Mouse (Mus musculus) hindbrain, embryonic 10.5 days (tissue): ENCODE results near the gene Susd1. TPM values are rescaled to one million over a fixed set of nuclear protein-coding genes. Genes with fewer than 3 reads are reported as not detected.

Experiments used
- DNase-seq: peaks from one replicate; pipeline ENCODE4 v3.0.0-alpha.2; 2017; ENCODE audit warnings: low spot score
- H3K27ac ChIP-seq: fragments of 300-500 bp; sonication (generic); 2 replicates; pipeline ENCODE4 v1.5.1; 2016; ENCODE audit warnings: mild to moderate bottlenecking, moderate library complexity
- H3K27me3 ChIP-seq: fragments of 300-500 bp; sonication (generic); 2 replicates; pipeline ENCODE4 v1.6.1; 2016; ENCODE audit warnings: mild to moderate bottlenecking; ENCODE audit not compliant: poor library complexity, insufficient read depth, severe bottlenecking
- H3K36me3 ChIP-seq: fragments of 300-500 bp; sonication (generic); 2 replicates; pipeline ENCODE4 v1.6.1; 2016; ENCODE audit warnings: mild to moderate bottlenecking, moderate library complexity
- H3K4me1 ChIP-seq: fragments of 300-500 bp; sonication (generic); replicated peaks from 2 replicates; pipeline ENCODE4 v1.6.1; 2016; ENCODE audit warnings: mild to moderate bottlenecking
- H3K4me3 ChIP-seq: fragments of 300-500 bp; sonication (generic); 2 replicates; pipeline ENCODE4 v1.5.1; 2016; ENCODE audit warnings: mild to moderate bottlenecking, moderate library complexity
- H3K9me3 ChIP-seq: fragments of 300-500 bp; sonication (generic); 2 replicates; pipeline ENCODE4 v1.6.1; 2016; ENCODE audit warnings: mild to moderate bottlenecking, moderate library complexity
- WGBS: fragments of 180-500 bp; shearing (Covaris S2); methylation state at CpG from one replicate; pipeline ENCODE4 v1.1.7; 2016; 5-methylcytosine and 5-hydroxymethylcytosine counted together
- polyA plus RNA-seq: library from polyadenylated mRNA; unstranded; fragments of >200 nt; fragmentation: Nextera tagmentation; extraction: Ambion mirVana; gene quantifications from 2 replicates; pipeline ENCODE4 v1.2.1, GENCODE M21; 2016

Susd1 gene
- polyA plus RNA-seq, 1 experiment from 2014 or later, result 2.0 TPM

DNA sequence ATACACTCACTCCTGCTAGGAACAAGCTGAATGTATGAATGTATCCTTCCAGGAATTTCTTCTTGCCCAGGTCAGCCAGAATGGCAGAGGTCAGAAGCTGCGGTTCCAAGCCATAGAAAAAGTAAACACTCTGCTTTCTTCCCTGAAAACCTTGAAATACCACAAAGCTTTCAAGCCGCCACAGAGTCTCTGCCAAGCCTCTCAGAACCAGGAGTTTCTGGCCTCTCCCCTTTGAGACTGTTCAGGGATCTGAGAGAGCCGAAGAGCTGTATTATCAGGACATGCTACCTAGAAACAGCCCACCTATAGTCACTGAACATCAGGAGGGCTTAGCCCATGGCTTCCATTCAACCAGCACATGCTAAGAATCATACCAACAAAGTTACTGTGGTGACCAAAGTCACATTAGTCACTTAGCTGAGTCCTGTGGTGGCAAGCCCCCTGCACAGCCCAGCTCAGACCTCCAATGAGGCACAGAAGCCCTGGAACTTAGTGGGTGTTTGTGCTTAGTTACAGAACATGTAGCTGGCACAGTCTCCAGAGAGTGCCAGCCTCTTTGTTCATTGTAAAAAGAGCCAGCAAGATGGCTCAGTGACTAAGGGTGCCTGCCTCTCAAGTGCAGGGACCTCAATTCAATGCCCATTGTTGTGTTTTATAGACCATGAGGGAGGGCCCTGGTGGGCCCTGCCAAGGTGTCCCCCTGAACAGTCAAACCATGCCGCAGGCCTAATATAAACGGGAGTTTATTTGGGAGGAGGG is 16.2 kb downstream of the Susd1 start:
- Histone ChIP-seq H3K9me3 (no peaks in the 10 kb centered on the region), H3K4me1 (peaks cover 21% of the 10 kb centered on the region), H3K27me3 (no peaks in the 10 kb centered on the region), H3K27ac (peak overlapping the region; percentile 67), H3K4me3 (no peak overlapping the region), H3K36me3 (no peaks in the 10 kb centered on the region)
- WGBS, result 44% methylated on average over 5 of the region's 5 CpGs
- no peak for DNase-seq

DNA sequence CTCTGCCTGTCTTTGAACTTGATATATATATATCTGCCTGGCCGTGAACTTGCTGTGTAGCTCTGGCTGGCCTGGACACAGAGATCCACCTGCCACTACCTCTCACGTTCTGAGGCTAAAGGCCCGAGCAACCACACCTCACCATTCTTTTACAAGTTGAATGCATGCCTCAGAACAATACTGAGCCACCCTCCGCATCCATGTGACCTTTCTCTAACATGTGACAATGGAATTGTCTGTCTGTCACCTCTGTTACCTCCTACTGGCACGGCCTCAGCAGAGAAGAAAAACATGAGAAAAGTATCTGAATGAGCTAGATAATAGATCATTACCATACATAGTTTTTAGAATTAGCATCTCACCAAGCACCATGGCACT is 17.1 kb downstream of the Susd1 start:
- 45% methylated on average over 5 of the region's 5 CpGs for WGBS
- Histone ChIP-seq H3K27ac (no peak overlapping the region), H3K4me3 (no peak overlapping the region), H3K36me3 (no peaks in the 10 kb centered on the region), H3K9me3 (no peaks in the 10 kb centered on the region), H3K27me3 (no peaks in the 10 kb centered on the region), H3K4me1 (peaks cover 21% of the 10 kb centered on the region)
- DNase-seq, result no peak

DNA sequence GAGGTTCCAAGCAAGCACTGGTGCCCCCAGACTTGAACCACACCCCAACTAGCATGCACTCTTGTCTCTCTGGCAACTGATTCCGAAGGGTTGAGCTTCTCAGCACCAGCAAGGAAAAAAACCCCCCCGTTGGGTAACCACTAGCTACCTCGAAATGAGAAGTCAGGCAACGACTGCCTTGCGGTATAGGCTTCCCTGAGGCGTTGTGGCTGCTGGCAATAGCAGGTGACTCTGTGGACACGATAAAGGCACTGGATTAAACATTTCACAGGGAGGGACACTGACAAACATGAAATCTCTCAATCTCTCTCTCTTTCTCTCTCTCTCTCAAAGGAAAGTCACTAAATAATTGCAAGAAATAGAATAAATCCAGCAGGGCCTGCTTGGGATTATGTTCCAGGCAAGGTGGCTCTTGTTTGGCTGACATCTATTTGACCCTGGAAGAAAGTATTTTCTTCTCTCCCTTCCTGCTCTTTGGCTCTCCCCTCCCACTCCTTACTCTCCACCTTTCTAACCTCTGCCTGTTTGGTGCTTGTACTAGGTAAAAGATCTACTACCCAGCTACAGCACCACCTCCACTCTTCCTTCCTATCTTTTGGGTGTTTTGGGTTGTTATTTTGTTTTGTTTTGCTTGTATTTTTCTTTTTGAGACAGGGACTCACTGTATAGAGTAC is 17.6 kb downstream of the Susd1 start:
- no peak overlapping the region for H3K27ac ChIP-seq

DNA sequence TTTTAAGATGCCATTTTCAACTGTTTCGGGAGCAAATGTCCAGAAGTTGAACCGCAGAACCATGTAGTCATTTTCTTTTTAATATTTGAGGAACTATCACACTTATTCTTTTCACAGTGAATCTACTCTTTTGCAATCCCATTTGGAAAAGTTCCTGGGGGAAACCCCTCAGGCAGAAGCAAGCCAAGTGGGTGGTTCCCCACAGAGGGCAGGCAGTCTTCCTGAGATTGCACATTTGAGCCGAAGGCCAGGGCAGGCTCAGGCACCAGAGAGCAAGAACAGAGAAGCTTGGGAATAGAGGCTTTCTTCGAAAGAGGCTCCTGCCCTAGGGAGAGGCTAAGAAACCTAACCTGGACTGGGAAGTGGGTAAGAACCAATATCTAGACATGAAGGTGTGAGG is 19.2 kb downstream of the Susd1 start:
- Histone ChIP-seq H3K4me3 (no peak overlapping the region), H3K4me1 (peaks cover 21% of the 10 kb centered on the region), H3K36me3 (no peaks in the 10 kb centered on the region), H3K27me3 (no peaks in the 10 kb centered on the region), H3K27ac (no peak overlapping the region), H3K9me3 (no peaks in the 10 kb centered on the region)
- 87% methylated on average over 4 of the region's 4 CpGs for WGBS
- DNase-seq, result no peak

More for the DNA sequence above, 17.6 kb downstream of the Susd1 start:
- Histone ChIP-seq H3K4me3 (no peak overlapping the region), H3K4me1 (peaks cover 21% of the 10 kb centered on the region), H3K36me3 (no peaks in the 10 kb centered on the region), H3K9me3 (no peaks in the 10 kb centered on the region), H3K27me3 (no peaks in the 10 kb centered on the region)
- DNase-seq, result no peak
- 91% methylated on average over 7 of the region's 7 CpGs for WGBS

DNA sequence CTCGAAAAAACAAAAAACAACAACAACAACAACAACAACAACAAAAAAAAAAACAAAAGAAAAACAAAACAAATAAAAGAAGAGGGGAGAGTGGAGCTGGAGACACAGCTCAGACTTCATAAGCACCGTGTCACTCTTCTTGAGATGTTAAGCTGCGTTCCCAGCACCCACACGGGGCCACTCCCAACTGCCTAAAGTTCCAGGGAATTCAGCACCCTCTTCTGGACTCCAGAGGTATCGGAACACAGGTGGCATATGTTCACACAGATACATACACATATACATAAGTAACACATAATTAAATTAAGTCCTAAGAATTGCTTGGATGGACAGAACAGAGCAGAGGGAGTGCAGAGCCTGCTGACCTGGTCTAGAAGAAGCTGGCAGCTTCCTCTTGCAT is 25.0 kb downstream of the Susd1 start:
- no peak overlapping the region for H3K27ac ChIP-seq
- no peaks in the 10 kb centered on the region for H3K36me3 ChIP-seq
- H3K4me3 ChIP-seq, result no peak overlapping the region
- no peaks in the 10 kb centered on the region for H3K4me1 ChIP-seq
- WGBS, result 81% methylated on average over 5 of the region's 5 CpGs
- H3K9me3 ChIP-seq, result no peaks in the 10 kb centered on the region
- H3K27me3 ChIP-seq, result no peaks in the 10 kb centered on the region
- DNase-seq, result no peak

DNA sequence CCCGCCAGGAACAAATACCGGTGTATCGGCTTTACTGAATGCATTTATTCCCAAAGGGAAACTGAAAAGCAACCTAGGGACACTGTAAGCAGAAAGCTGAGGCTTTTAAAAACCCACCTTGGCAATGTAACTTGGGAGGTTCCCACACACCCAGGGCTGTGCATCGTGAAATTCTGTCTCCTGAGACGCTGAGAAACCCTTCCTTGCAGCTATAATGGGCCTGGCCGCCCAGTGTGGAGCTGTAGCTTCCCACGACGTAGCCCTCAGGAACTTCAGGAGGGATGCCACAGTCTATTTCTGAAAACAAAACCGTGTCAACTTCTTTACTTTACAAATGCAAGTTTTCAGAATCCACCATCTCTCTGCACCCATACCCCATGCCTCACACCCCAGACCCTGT is 27.3 kb downstream of the Susd1 start:
- Histone ChIP-seq H3K27ac (no peak overlapping the region), H3K9me3 (no peaks in the 10 kb centered on the region), H3K4me1 (no peaks in the 10 kb centered on the region), H3K4me3 (no peak overlapping the region), H3K36me3 (no peaks in the 10 kb centered on the region), H3K27me3 (no peaks in the 10 kb centered on the region)
- no peak for DNase-seq
- WGBS, result 85% methylated on average over 9 of the region's 9 CpGs

DNA sequence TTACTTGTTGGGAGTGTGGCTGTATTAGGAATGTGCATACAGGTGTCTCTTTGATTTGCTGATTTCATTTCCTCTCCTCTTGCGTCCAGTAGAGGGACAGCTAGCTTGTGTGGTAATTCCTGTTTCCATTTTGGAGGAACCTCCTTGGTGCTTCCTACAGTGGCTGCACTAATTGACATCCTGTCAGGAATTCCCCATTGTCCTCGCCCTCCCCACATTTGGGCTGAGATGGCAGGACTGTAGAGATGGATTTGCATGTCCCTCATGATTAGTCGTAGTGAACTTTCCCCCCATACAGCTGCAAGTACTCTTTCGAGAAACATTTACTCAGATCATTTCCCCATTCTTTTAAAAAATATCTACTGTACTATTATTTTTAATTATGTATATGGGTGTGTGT is 30.7 kb downstream of the Susd1 start:
- Histone ChIP-seq H3K27ac (no peak overlapping the region), H3K4me1 (no peaks in the 10 kb centered on the region), H3K27me3 (no peaks in the 10 kb centered on the region), H3K4me3 (no peak overlapping the region), H3K36me3 (no peaks in the 10 kb centered on the region), H3K9me3 (peaks cover 4% of the 10 kb centered on the region; the same call in 1 of the 2 replicates)
- no peak for DNase-seq
- WGBS, result 84% methylated on average over 4 of the region's 4 CpGs

DNA sequence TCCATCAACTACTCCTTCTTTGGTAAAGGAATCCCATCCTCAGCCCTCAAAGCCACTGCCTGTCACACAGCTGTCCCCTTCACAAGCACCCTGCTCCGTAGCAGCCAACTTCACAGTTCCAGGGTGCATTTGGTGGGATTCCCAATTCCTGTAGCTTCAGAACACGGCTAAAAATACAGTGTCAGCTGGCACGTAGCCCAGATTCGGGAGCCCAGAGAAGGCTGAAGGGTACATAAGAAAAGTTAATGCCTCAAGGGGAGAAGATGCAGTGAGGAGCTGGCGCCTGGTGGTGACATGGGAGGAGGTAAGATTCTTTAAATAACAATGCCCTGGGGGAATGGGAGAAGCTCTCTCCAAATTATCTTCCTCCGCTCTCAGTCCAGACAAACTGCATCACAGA is 34.1 kb downstream of the Susd1 start:
- peaks cover 4% of the 10 kb centered on the region; the same call in 1 of the 2 replicates for H3K9me3 ChIP-seq
- 62% methylated on average over 6 of the region's 6 CpGs for WGBS
- H3K4me1 ChIP-seq, result no peaks in the 10 kb centered on the region; the same call in 1 of the 2 replicates
- H3K36me3 ChIP-seq, result no peaks in the 10 kb centered on the region
- no peak for DNase-seq
- H3K27ac ChIP-seq, result no peak overlapping the region
- H3K27me3 ChIP-seq, result no peaks in the 10 kb centered on the region
- H3K4me3 ChIP-seq, result no peak overlapping the region

DNA sequence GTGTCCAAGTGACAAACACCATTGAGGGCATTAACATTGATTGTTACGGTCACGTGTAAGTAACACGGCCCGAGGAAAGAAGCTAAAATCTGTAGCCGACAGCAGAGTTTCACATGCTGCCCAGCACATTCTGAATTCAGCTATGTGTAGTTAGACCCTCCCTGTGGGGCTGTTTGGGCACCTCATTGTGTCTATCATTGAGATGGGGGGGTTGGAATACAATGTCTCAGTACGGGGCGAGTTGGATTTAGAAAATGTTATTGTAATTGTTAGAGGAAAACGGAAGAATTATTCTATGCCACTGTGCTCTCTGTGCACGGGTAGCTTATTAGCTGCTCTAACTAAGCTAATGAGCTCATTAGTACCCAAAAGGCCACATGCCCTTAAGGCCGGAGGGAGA is 37.5 kb downstream of the Susd1 start:
- Histone ChIP-seq H3K27me3 (no peaks in the 10 kb centered on the region), H3K4me3 (no peak overlapping the region), H3K36me3 (no peaks in the 10 kb centered on the region), H3K4me1 (peaks cover 3% of the 10 kb centered on the region), H3K9me3 (peaks cover 4% of the 10 kb centered on the region; the same call in 1 of the 2 replicates), H3K27ac (no peak overlapping the region)
- 87% methylated on average over 10 of the region's 10 CpGs for WGBS
- no peak for DNase-seq

DNA sequence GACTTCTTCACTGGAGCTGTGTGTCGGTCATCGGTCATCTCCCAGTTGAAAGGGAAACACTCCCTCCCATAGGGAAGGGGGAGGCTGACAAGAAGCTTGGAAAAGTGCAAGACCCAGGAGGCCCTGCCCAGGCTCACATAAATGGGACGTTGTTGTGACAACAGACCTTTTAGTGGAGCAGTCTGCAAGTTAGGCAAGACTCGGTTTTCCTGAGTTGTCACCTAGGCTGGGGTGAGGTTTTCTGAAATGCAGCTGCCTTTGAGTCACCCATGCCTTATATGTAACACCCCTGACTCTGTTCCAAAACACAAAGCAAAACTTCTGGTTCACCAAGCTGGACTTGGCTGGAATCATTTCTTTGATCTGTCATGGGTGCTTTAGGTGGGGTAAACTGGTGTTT is 39.1 kb downstream of the Susd1 start:
- no peaks in the 10 kb centered on the region for H3K36me3 ChIP-seq
- 55% methylated on average over 4 of the region's 4 CpGs for WGBS
- H3K27ac ChIP-seq, result no peak overlapping the region
- no peak for DNase-seq
- no peaks in the 10 kb centered on the region for H3K9me3 ChIP-seq
- H3K27me3 ChIP-seq, result no peaks in the 10 kb centered on the region
- H3K4me1 ChIP-seq, result peaks cover 3% of the 10 kb centered on the region
- H3K4me3 ChIP-seq, result no peak overlapping the region

DNA sequence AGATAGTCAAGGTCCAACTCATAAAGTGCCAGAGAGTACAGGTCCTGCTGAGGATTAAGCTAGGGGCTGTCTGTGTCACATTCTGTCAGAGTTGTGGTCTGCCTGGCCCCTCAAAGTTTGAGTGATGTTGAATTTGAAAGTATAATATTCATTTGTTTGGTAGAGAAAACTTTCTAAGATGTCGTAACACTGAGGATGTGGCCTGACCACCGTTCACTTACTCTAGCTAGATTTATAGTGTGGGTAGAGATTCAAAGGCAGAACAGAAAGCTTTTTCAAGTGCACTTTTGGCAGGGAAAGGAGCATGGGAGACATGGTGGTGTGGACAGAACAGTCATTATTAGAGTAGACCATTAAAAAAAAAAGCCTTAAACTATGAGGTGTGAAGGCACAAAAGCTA is 42.9 kb downstream of the Susd1 start:
- no peak overlapping the region for H3K27ac ChIP-seq
- H3K4me1 ChIP-seq, result peaks cover 3% of the 10 kb centered on the region
- no peak overlapping the region for H3K4me3 ChIP-seq
- H3K9me3 ChIP-seq, result no peaks in the 10 kb centered on the region
- no peak for DNase-seq
- 92% methylated on average over 2 of the region's 2 CpGs for WGBS
- no peaks in the 10 kb centered on the region for H3K36me3 ChIP-seq
- H3K27me3 ChIP-seq, result no peaks in the 10 kb centered on the region

DNA sequence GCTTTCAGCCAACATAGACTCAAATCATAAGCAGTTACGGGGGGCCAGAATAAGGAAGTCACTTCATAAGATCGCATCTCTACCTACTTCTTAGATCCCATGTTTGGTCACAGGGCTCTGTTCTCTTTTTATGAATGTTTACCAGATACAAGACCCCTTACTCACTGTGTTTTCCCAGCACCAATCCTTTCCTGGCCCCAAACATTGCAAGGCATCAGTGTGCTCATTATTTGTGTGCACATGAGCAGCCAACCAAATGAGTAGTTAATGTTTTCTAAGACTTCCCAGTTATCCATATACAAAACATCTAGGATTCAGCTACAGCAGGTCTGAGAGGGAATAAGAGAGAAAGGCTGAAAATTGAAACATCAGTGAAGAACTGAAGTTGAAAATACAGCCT is 44.3 kb downstream of the Susd1 start:
- no peak for DNase-seq
- no peaks in the 10 kb centered on the region for H3K36me3 ChIP-seq
- 95% methylated on average over 2 of the region's 2 CpGs for WGBS
- H3K27ac ChIP-seq, result no peak overlapping the region
- H3K4me1 ChIP-seq, result peaks cover 3% of the 10 kb centered on the region
- no peaks in the 10 kb centered on the region for H3K9me3 ChIP-seq
- H3K27me3 ChIP-seq, result no peaks in the 10 kb centered on the region
- no peak overlapping the region for H3K4me3 ChIP-seq

DNA sequence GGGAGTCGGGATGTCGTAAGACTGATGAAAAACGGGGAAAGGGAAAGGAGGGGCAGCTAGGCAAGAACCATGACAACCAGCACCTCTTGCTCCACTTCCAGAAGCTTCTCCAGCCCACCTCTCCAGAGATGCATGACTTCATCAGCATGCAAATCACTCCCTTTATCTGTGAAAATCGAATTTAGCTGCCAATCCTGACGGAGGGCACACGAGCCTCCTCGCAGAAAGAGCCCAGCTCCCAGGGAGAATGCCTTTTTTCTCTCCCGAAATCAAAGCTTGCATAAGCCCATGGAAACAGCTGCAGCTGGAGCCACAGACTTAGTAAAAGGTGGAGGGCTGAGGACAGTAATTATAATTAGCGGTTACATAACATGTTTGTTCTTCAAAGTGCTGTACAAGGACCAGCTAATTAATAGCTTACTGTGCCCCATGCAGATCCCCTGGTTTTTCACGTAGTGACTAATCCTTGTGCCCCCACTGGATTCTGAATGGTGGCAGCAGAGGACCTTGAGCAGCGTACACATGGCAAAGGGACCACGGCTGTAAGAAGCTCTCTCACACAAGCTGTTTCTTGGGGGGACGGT is 49.9 kb downstream of the Susd1 start:
- Histone ChIP-seq H3K27me3 (no peaks in the 10 kb centered on the region), H3K36me3 (no peaks in the 10 kb centered on the region), H3K4me3 (no peak overlapping the region), H3K27ac (0 out of 2 replicates have a peak overlapping the region, but pooled peaks have one; percentile 1), H3K4me1 (peaks cover 11% of the 10 kb centered on the region), H3K9me3 (no peaks in the 10 kb centered on the region)
- DNase-seq, result no peak
- WGBS, result 53% methylated on average over 13 of the region's 13 CpGs
